Mouse (Mus musculus): Measurements from ENCODE around the gene Esyt1. TPM values are rescaled to one million over a fixed set of nuclear protein-coding genes. Genes with fewer than 3 reads are reported as not detected.

The Esyt1 gene
- total and polyA plus RNA-seq, 3 experiments = 20.2 to 48.0 (median 38.2) TPM

DNA sequence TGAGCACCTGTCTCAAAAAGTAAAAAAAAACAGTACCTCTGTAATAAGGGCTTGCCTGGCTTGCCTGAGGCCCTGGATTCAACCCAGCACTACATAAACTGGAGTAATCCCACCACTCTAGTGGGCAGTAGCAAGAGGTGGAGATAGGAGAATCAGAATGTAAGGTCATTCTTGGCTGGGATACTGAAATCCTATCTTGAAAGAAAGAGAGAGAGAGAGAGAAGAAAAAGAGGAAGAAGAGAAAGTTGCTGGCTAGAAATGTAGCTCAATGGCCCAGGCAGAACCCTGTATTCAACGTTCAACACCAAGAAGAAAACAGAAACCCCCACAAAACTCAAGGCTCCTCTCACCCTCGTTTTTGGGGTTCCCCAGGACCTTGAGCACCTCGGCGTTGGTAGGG is 29.8 kb downstream of the Esyt1 start:
- H3K9me3 ChIP-seq (replicated peaks; ENCODE audit: low read length) = no peaks in the 10 kb centered on the region
- no peak overlapping the region for H3K4me3 ChIP-seq (replicated peaks in 1 of 3; ENCODE audit: low read depth in 2 of 3, low read length in 2 of 3, poor library complexity in 1 of 3)
- H3K79me2 ChIP-seq (replicated peaks; ENCODE audit: control insufficient read depth, extremely low read depth, insufficient read depth, poor library complexity, severe bottlenecking) = peaks cover 20% of the 10 kb centered on the region
- in situ Hi-C loops (cut with MboI; ENCODE audit: low pct_ligation_motif_present, low pct_unique_long_range_greater_than_20kb, low sequenced_read_pairs) (no loop called here), dilution Hi-C loops (cut with MboI; ENCODE audit: extremely low pct_ligation_motif_present, extremely low pct_unique_long_range_greater_than_20kb, low sequenced_read_pairs) (no loop called here)
- no peak for DNase-seq (ENCODE audit: extremely low read depth)
- H3K4me2 ChIP-seq (ENCODE audit: insufficient read depth, low read depth, poor library complexity, severe bottlenecking) = no peak overlapping the region
- TF ChIP-seq CTCF (conservative IDR thresholded peaks at IDR 0.05 in 1 of 2, IDR thresholded peaks at IDR 0.05 in 1 of 2; ENCODE audit: low read depth in 2 of 2, low read length in 2 of 2) = no peak
- TF ChIP-seq ZNF384 (IDR thresholded peaks at IDR 0.05; ENCODE audit: low read depth, low read length) = no peak
- TF ChIP-seq POLR2AphosphoS2 (IDR thresholded peaks at IDR 0.05; ENCODE audit: low read depth, low read length) = no peak
- no peak for TF ChIP-seq NELFE (IDR thresholded peaks at IDR 0.05; ENCODE audit: low read depth, low read length)
- no peak for TF ChIP-seq ETS1 (conservative IDR thresholded peaks at IDR 0.05; ENCODE audit: low read depth, low read length)
- no peak for TF ChIP-seq JUND (conservative IDR thresholded peaks at IDR 0.05; ENCODE audit: low read depth, low read length)
- no peak for TF ChIP-seq PAX5 (IDR thresholded peaks at IDR 0.05; ENCODE audit: low read length)
- H3K27me3 ChIP-seq (replicated peaks) = no peaks in the 10 kb centered on the region
- no peak overlapping the region for H3K27ac ChIP-seq (ENCODE audit: insufficient read depth, low read depth)
- H3K9ac ChIP-seq (ENCODE audit: insufficient read depth, low read depth) = no peak overlapping the region
- peaks cover 12 to 43% of the 10 kb centered on the region in 2 experiments; a peak in 3 of 4 replicates for H3K4me1 ChIP-seq (ENCODE audit: control insufficient read depth in 1 of 2, insufficient read depth in 2 of 2)
- H3K36me3 ChIP-seq (replicated peaks in 1 of 2; ENCODE audit: control insufficient read depth in 1 of 2, insufficient read depth in 1 of 2, low read length in 1 of 2) = peaks cover 14 to 19% of the 10 kb centered on the region in 2 experiments

DNA sequence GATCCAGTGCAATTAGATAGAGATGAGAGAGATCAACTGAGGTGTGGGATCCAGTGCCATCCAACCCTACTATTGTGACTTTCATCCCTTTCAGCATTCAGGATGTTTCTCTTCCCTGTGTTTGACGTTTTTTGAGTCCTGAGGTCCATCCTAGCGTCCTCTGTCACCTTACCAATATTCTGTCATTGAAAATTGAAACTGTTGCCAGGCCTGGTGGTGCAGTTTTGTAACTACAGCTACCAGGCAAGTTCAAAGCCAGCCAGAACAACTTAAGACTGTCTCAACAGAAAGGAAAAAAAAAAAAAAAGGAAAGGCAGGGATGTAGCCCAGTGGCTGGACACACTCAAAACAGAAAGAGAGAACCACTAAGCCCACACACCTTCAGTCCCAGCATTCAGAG is 30.4 kb downstream of the Esyt1 start:
- Histone ChIP-seq H3K9ac (ENCODE audit: insufficient read depth, low read depth) (peak overlapping the region; percentile 90), H3K27ac (ENCODE audit: insufficient read depth, low read depth) (peak overlapping the region; percentile 51; the same call in 1 of the 2 replicates), H3K4me2 (ENCODE audit: insufficient read depth, low read depth, poor library complexity, severe bottlenecking) (peak overlapping the region; percentile 95), H3K9me3 (replicated peaks; ENCODE audit: low read length) (no peaks in the 10 kb centered on the region), H3K27me3 (replicated peaks) (no peaks in the 10 kb centered on the region), H3K4me1 (ENCODE audit: control insufficient read depth in 1 of 2, insufficient read depth in 2 of 2) (peaks cover 12 to 43% of the 10 kb centered on the region in 2 experiments; a peak in 3 of 4 replicates), H3K4me3 (replicated peaks in 1 of 3; ENCODE audit: low read depth in 2 of 3, low read length in 2 of 3, poor library complexity in 1 of 3) (peak overlapping the region; percentile 73 to 93 (median 76)), H3K79me2 (replicated peaks; ENCODE audit: control insufficient read depth, extremely low read depth, insufficient read depth, poor library complexity, severe bottlenecking) (peaks cover 20% of the 10 kb centered on the region), H3K36me3 (replicated peaks in 1 of 2; ENCODE audit: control insufficient read depth in 1 of 2, insufficient read depth in 1 of 2, low read length in 1 of 2) (peaks cover 21 to 25% of the 10 kb centered on the region in 2 experiments)
- DNase-seq (ENCODE audit: extremely low read depth) = peak; percentile 26
- dilution Hi-C loops (cut with MboI; ENCODE audit: extremely low pct_ligation_motif_present, extremely low pct_unique_long_range_greater_than_20kb, low sequenced_read_pairs) = no loop called here
- in situ Hi-C loops (cut with MboI; ENCODE audit: low pct_ligation_motif_present, low pct_unique_long_range_greater_than_20kb, low sequenced_read_pairs) = no loop called here
- TF ChIP-seq HCFC1 (IDR thresholded peaks at IDR 0.05; ENCODE audit: low read depth, low read length) (no peak), ETS1 (conservative IDR thresholded peaks at IDR 0.05; ENCODE audit: low read depth, low read length) (0 out of 2 replicates have a peak, but pooled peaks have one; percentile 6), PAX5 (IDR thresholded peaks at IDR 0.05; ENCODE audit: low read length) (no peak), ZMIZ1 (IDR thresholded peaks at IDR 0.05; ENCODE audit: low read depth, low read length) (no peak), POLR2A (IDR thresholded peaks at IDR 0.05; ENCODE audit: low read depth, low read length) (no peak), MAZ (IDR thresholded peaks at IDR 0.05; ENCODE audit: low read depth, low read length) (0 out of 2 replicates have a peak, but pooled peaks have one; percentile 24), MAFK (IDR thresholded peaks at IDR 0.05; ENCODE audit: insufficient replicate concordance, low read length) (no peak), UBTF (IDR thresholded peaks at IDR 0.05; ENCODE audit: low read depth, low read length) (no peak), TCF12 (IDR thresholded peaks at IDR 0.05; ENCODE audit: low read depth, low read length) (no peak), MAX (IDR thresholded peaks at IDR 0.05; ENCODE audit: low read length) (no peak), ZKSCAN1 (IDR thresholded peaks at IDR 0.05; ENCODE audit: borderline replicate concordance, low read depth, low read length) (no peak), KAT2A (IDR thresholded peaks at IDR 0.05; ENCODE audit: insufficient replicate concordance, low read length) (no peak), USF1 (IDR thresholded peaks at IDR 0.05; ENCODE audit: low read depth, low read length) (no peak), NRF1 (IDR thresholded peaks at IDR 0.05; ENCODE audit: low read depth, low read length) (no peak), SMC3 (IDR thresholded peaks at IDR 0.05; ENCODE audit: low read depth, low read length) (no peak), IRF4 (IDR thresholded peaks at IDR 0.05; ENCODE audit: low read depth, low read length) (0 out of 2 replicates have a peak, but pooled peaks have one; percentile 19), MEF2A (IDR thresholded peaks at IDR 0.05; ENCODE audit: borderline replicate concordance, low read depth, low read length) (0 out of 2 replicates have a peak, but pooled peaks have one; percentile 20), ZC3H11A (IDR thresholded peaks at IDR 0.05; ENCODE audit: low read depth, low read length) (no peak), SIN3A (IDR thresholded peaks at IDR 0.05; ENCODE audit: low read length) (no peak), USF2 (conservative IDR thresholded peaks at IDR 0.05; ENCODE audit: low read depth, low read length) (no peak), CHD2 (IDR thresholded peaks at IDR 0.05; ENCODE audit: low read length) (no peak), CTCF (conservative IDR thresholded peaks at IDR 0.05 in 1 of 2, IDR thresholded peaks at IDR 0.05 in 1 of 2; ENCODE audit: low read depth in 2 of 2, low read length in 2 of 2) (peak; percentile 19 to 24; a peak in 1 of 4 replicates), NELFE (IDR thresholded peaks at IDR 0.05; ENCODE audit: low read depth, low read length) (no peak), RCOR1 (conservative IDR thresholded peaks at IDR 0.05; ENCODE audit: low read depth, low read length) (no peak), MYC (IDR thresholded peaks at IDR 0.05; ENCODE audit: low read depth, low read length) (no peak), ZNF384 (IDR thresholded peaks at IDR 0.05; ENCODE audit: low read depth, low read length) (peak; percentile 88), ELF1 (IDR thresholded peaks at IDR 0.05; ENCODE audit: low read depth, low read length) (no peak), GABPA (IDR thresholded peaks at IDR 0.05; ENCODE audit: insufficient replicate concordance, low read depth, low read length) (no peak)

Data from CH12.LX (cell line).